Mouse (Mus musculus): ENCODE measurements at regions not wholly inside any gene's neighbourhood (a gene's known extent, or its start where the extent isn't known, plus 50 kb on each side); places are given as distances from the start of the nearest gene placed in this dataset.

- no peak for DNase-seq
These were observed 395.7 kb upstream of the Tnp1 start for GRCm38 (mm10) chr1:73411452-73411851.

DNA sequence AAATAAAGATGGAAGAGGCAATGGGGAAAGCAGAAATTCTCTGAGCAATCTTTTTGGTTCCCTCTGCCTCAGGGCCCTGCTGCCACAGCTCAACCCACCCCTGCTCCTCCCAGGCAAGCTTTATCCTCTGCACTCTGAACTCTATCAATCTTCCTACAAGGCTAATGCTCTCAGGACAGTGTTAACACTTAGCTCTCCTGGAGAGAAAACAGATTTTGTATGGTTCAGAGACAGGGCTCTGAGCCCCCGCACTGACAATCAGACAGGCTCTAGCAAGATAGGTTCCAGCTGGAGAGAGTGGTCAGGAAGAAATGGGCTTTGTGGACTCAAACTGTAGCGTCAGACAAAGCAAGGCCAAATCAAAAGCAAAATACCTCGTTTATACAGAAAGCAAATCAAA, 383.5 kb upstream of the Tnp1 start:
- DNase-seq = peak; percentile 5

- no peak for DNase-seq
These were observed 379.3 kb upstream of the Tnp1 start for GRCm38 (mm10) chr1:73395034-73395433.

- peak; percentile 7 for DNase-seq
These were observed 378.8 kb upstream of the Tnp1 start for GRCm38 (mm10) chr1:73394466-73394865.

- no peak for DNase-seq
These were observed 376.4 kb upstream of the Tnp1 start for GRCm38 (mm10) chr1:73392077-73392476.

- DNase-seq = no peak
These were observed 374.3 kb upstream of the Tnp1 start for GRCm38 (mm10) chr1:73389976-73390375.

GRCm38 (mm10) chr1:73389174-73389573, 373.5 kb upstream of the Tnp1 start:
- no peak for DNase-seq

- DNase-seq = no peak
These were observed 365.9 kb upstream of the Tnp1 start for GRCm38 (mm10) chr1:73381578-73381977.

- no peak for DNase-seq
These were observed 359.0 kb upstream of the Tnp1 start for GRCm38 (mm10) chr1:73374531-73375375.

DNA sequence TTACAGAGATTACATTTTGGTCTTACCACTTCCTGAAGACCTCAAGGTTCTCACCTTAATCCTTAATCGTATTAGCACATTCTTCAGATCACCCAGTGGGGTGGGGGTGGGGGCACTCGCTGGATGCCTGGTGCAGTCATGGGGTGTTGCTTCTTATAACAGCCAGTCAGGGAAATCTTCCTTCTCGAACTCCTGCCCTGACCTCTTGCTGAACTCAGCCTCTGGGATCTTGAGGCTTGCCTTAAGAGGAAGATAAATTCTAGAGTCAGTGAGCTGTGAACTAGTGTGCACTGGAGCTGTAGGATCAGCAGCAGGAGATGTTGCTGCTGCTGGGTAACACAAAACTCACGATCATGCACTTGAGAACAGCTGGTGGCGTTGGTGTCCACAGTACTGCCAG, 352.5 kb upstream of the Tnp1 start:
- no peak for DNase-seq

DNA sequence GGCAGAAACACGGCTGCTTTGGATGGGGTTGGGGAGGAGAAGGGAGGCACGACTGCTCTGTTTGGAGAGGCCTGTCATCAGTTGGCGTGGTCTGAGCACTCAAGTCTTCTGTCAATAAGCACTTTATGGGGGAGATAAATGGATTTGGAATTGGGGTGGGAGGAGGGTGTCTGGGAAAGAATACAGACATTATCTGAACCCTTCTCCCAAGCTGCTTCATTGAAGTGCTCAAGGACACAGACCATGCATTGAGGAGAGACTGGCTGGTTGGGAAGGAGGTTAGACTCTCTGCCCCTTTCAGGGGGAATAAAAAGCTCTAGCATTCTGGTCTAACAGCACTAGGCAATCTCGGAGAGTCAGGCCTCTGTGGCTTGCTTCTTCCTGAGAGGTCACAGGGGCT, 350.1 kb upstream of the Tnp1 start:
- DNase-seq = no peak

DNA sequence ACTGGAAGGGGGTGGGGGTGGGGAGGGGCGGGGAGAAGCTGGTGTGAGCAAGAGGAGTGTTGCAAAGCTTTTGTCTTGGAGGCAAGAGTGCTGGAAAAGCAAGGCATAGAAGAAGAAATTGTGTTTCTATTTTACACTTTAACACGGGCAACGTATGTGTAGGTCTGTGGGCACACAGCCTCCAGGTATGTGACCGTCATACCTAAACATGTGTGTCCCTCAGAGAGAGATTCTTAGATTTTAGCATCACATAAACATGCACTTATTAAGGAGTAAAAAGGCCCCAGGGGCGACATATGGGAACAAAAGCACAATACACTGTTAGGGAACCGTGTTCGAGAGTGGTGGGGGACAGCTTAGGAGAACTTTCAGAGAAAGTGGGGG, 348.6 kb upstream of the Tnp1 start:
- no peak for DNase-seq

GRCm38 (mm10) chr1:73363549-73364299, 348.0 kb upstream of the Tnp1 start:
- peak; percentile 77 for DNase-seq

DNA sequence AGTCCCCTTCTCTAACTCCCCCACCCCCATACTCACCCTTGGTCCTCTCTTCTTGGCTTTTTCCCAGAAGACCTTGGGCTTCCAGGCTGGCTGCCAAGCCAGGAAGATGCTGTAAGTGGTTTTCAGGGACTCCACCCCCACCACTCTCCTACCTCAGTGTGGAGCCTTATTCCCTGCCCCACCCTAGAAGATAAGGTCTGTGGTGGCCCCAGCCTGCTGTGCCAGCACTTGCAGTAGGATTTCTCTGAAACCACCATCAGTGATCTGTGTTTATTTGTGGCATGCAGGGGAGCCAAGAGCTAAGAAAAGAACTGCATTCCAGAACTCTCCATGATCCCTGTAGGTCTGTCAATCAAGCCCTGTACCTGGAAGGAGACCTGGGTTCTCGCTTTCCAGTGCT, 346.4 kb upstream of the Tnp1 start:
- peak; percentile 48 for DNase-seq

DNA sequence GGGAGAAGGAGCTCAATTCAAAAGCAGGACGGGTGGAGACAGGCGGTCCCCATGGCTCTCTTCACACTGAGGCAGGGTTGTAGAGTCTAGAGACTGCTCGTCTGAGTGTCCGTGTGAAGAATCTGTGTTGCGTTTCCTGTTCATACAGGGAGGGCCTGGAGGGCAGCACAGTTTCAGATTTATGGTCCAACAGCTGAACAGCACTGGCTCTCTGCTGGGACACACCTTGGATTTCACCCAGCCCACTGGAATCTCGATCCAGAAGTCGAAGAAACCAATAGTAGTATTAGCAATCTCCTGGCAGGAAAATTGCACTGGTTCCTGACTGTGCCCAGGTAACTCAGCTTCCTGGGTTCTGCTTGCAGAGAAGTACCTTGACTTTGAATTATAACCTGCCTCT, 345.6 kb upstream of the Tnp1 start:
- DNase-seq = no peak

GRCm38 (mm10) chr1:73354447-73354846, 338.7 kb upstream of the Tnp1 start:
- no peak for DNase-seq

DNA sequence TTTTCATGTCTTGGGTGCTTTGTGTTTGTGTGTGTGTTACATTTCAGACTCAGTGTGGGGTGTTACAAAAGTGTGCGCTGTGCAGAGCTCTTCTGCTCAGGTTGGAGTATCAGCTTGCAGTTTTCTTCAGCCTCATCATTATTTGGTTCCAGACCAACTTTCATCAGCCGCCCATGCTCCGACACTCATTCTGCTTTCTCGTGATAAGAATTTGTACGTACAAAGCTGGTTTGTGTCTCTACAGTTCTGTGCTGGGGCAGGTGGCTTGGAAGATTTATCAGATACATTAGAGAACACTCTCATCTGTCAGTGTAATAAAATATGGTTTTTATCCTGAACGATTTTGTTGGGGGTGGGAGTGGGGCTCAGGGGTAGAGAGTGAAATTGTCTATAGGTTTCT, 332.8 kb upstream of the Tnp1 start:
- DNase-seq = no peak

DNA sequence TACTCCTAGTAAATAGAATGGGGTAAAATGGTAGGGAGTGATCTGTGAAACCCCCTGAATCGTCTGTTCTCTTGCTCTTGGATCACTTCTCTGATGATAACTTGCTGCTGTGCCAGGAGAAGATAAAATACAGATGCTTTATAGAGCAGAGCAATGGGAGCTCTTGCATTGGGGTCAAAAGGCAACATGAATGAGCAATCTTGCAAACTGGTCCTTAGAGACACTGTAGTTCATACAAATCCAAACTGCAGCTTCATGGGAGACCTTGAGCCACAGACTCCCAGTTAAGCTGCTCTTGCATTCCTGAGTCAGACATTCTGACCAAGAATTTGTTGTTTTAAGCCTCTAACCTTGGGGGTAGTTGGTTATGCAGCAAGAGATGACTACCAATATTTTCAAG, 328.9 kb upstream of the Tnp1 start:
- no peak for DNase-seq

GRCm38 (mm10) chr1:73341911-73342310, 326.2 kb upstream of the Tnp1 start:
- DNase-seq = peak; percentile 14

DNA sequence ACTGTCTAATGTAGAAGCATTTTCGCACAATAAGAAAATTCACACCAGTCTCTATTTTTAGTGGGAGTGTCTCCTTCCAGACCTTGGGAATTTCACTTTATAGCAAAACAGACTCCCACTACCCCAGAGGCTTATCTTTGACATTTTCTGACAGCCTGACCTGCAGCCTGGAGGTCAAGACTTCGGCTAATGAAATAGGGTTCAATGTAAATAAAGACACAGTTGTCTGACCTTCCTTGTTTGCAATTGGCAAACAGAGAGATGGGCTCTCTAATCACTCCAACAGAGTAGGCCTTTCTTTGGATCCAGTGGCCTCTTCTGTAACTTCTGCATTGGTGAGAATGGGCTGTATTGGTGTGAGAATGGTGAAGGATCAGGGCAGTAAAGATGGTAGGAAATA, 321.7 kb upstream of the Tnp1 start:
- DNase-seq = no peak

DNA sequence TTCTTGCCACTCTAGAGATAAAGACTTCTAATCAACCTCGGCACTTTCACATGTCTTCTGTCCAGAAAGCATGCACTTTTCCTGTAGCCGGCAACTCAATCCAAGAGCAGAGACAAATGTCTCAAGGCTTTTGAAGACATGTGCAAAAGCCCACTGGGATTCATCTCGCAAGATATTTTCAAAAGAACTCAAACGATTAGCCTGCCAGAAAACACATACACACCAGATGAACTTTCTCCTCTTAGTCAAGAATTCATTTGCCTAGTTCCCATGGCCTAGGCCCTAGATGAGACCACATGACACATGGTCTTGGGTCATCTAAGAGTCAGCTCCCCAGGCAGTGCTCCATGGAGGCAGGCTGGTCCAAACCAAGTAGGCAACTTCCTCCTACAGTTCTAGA, 293.8 kb upstream of the Tnp1 start:
- no peak for DNase-seq

GRCm38 (mm10) chr1:73308420-73308819, 292.7 kb upstream of the Tnp1 start:
- DNase-seq = no peak

GRCm38 (mm10) chr1:73307194-73307593, 291.5 kb upstream of the Tnp1 start:
- DNase-seq = peak; percentile 8

DNA sequence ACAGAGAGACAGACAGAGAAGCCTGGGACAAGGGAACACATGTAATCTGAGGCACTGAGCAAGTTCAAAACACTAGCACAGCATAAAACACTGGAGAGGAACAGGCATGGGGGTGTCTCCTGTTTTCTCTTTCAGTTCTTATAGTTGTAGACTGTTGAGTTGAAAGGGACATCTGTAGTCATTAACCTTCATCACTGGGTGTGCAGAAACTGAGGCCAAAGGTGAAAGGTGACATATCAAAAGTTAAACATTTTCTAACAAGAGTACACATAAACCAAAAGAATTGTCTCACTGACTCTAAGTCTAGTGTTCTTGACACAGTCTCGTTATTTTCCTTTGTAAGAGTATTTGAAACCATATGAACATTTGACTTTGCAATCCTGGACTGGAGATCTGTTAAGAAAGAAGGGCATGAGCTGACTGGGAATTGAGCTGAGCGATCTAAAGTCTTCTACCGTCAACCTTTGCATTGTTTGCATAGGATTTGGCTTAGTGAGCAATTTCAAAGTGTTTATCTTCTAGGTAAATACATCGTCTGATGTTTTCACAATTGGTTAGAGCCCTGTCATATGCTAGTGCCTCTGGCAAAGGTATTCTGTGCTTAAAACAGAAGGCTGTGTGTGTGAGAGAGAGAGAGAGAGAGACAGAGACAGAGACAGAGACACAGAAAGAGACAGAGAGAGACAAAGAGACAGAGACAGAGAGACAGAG, 284.4 kb upstream of the Tnp1 start:
- no peak for DNase-seq

All from lung, postnatal 36 days (tissue).